Mouse (Mus musculus) lung, postnatal 10 days (tissue): ENCODE measurements around the gene Adarb2.

Experiments used
- DNase-seq: peaks from one replicate; pipeline ENCODE4 v3.0.0; 2021

The Adarb2 gene

GRCm38 (mm10) chr13:8805931-8806330 lies 603.3 kb downstream of the Adarb2 start:
- no peak for DNase-seq
